Mouse (Mus musculus) macrophage (primary cell): ENCODE data around the gene Nt5c. TPM values are rescaled to one million over a fixed set of nuclear protein-coding genes. Genes with fewer than 3 reads are reported as not detected.

Experiments used
- H3K27ac ChIP-seq: fragments of 350-480 bp; formaldehyde crosslinking; 2 replicates; pipeline ENCODE4 v1.9.0; 2021
- H3K36me3 ChIP-seq: fragments of 350-480 bp; formaldehyde crosslinking; 2 replicates; pipeline ENCODE4 v1.9.0; 2021; ENCODE audit errors: inconsistent target
- H3K4me3 ChIP-seq: fragments of 350-480 bp; formaldehyde crosslinking; 2 replicates; pipeline ENCODE4 v1.9.0; 2021; ENCODE audit errors: inconsistent target
- H3K79me2 ChIP-seq: fragments of 350-480 bp; formaldehyde crosslinking; 2 replicates; pipeline ENCODE4 v1.9.0; 2021; ENCODE audit errors: inconsistent target
- WGBS: methylation state at CpG from one replicate; pipeline ENCODE4 v1.1.7; 2026; ENCODE audit warnings: inconsistent platforms; ENCODE audit not compliant: missing documents; 5-methylcytosine and 5-hydroxymethylcytosine counted together
- polyA plus RNA-seq: library from polyadenylated mRNA; stranded (reverse); fragments of 250-400 nt; gene quantifications from 3 replicates; pipeline ENCODE4 v1.2.4, GENCODE M21; 2018; ENCODE audit warnings: inconsistent platforms

Gene Nt5c
- polyA plus RNA-seq, 1 experiment from 2014 or later, result 54.5 TPM

DNA sequence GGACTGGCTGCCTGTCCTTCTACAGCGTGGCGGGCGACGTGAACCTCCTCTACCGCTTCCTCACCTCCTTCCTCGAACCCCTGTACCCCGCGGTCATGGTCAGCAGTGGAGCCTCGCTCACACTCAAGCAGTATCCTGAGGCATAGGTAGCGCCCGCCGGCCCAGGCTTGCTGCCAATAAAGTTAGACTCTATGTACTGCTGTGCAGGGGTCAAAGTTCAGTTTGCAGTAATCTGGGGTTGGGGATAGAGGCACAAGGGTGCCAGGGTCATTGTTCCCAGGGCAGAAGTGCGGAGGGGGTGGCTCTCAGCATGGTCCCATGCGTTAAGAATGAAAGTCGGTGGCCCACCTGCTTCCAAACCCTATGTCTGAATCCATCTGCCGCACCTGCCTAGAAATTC, 43.6 kb downstream of the Nt5c start:
- WGBS, result 93% methylated on average over 16 of the region's 16 CpGs
- H3K36me3 ChIP-seq, result no peaks in the 10 kb centered on the region
- H3K27ac ChIP-seq, result no peak overlapping the region
- H3K4me3 ChIP-seq, result no peak overlapping the region
- no peaks in the 10 kb centered on the region for H3K79me2 ChIP-seq

GRCm38 (mm10) chr11:115447321-115447885, 44.3 kb downstream of the Nt5c start:
- Histone ChIP-seq H3K27ac (no peak overlapping the region), H3K4me3 (no peak overlapping the region), H3K36me3 (no peaks in the 10 kb centered on the region), H3K79me2 (no peaks in the 10 kb centered on the region)
- 88% methylated on average over 11 of the region's 11 CpGs for WGBS

- Histone ChIP-seq H3K36me3 (no peaks in the 10 kb centered on the region), H3K79me2 (no peaks in the 10 kb centered on the region), H3K4me3 (no peak overlapping the region), H3K27ac (no peak overlapping the region)
- WGBS, result 88% methylated on average over 3 of the region's 3 CpGs
These were observed 44.8 kb downstream of the Nt5c start for GRCm38 (mm10) chr11:115446906-115447305.

DNA sequence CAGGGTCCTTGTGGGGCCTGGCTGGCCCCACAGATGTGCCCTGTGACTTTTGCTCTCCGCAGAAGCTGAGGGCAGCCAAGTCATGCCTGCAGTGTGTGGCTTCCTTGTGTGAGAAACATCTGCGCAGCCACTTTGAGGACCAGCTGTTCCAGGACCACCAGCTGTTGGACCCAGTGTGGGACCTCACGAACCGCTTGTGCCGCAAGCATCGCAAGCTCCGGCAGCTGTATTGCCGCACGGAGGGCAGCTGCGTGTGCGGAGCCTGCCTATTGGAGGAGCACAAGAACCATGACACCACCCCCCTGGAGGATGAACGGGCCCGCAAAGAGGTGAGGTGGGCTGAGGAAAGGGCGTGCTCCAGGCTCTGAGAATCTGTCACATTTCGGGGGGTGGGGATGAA, 50.2 kb downstream of the Nt5c start:
- H3K79me2 ChIP-seq, result no peaks in the 10 kb centered on the region
- WGBS, result 78% methylated on average over 14 of the region's 15 CpGs
- no peak overlapping the region for H3K27ac ChIP-seq
- H3K4me3 ChIP-seq, result no peak overlapping the region
- H3K36me3 ChIP-seq, result no peaks in the 10 kb centered on the region

Other genes starting within 250 kb of the Nt5c start
- not detected in 3 replicates for gene Grin2c, start 224.6 kb downstream of the Nt5c start, polyA plus RNA-seq
- 2.3 to 6.0 TPM (median 4.3 TPM) in 3 replicates for gene Fdxr, start 214.8 kb downstream of the Nt5c start, polyA plus RNA-seq
- 0.52 to 1.4 TPM (median 0.90 TPM) in 3 replicates for gene Fads6, start 194.2 kb downstream of the Nt5c start, polyA plus RNA-seq
- gene Otop2, start 184.7 kb downstream of the Nt5c start, polyA plus RNA-seq, result not detected in 3 replicates
- not detected in 3 replicates for gene Ush1g, start 169.8 kb downstream of the Nt5c start, polyA plus RNA-seq
- not detected in 3 replicates for gene Otop3, start 157.1 kb downstream of the Nt5c start, polyA plus RNA-seq
- gene Hid1, start 124.1 kb downstream of the Nt5c start, polyA plus RNA-seq, result not detected in 3 replicates
- gene Cdr2l, start 109.9 kb downstream of the Nt5c start, polyA plus RNA-seq, result 0.06 TPM in 1 of 3 replicates, not detected in the others
- gene Mrpl58, start 88.1 kb downstream of the Nt5c start, polyA plus RNA-seq, result 33.0 to 43.0 TPM (median 39.2 TPM) in 3 replicates
- 377 to 621 TPM (median 390 TPM) in 3 replicates for gene Atp5h, start 71.9 kb downstream of the Nt5c start, polyA plus RNA-seq
- 13.7 to 21.3 TPM (median 17.9 TPM) in 3 replicates for gene Kctd2, start 71.7 kb downstream of the Nt5c start, polyA plus RNA-seq
- gene Trim80, start 51.3 kb downstream of the Nt5c start, polyA plus RNA-seq, result not detected in 3 replicates
- gene Slc16a5, start 29.4 kb downstream of the Nt5c start, polyA plus RNA-seq, result not detected in 3 replicates
- 21.4 to 26.8 TPM (median 22.9 TPM) in 3 replicates for gene Armc7, start 16.2 kb downstream of the Nt5c start, polyA plus RNA-seq
- 68.8 to 166 TPM (median 152 TPM) in 3 replicates for gene Jpt1, start 22.5 kb upstream of the Nt5c start, polyA plus RNA-seq
- gene Sumo2, start 44.4 kb upstream of the Nt5c start, polyA plus RNA-seq, result 229 to 319 TPM (median 316 TPM) in 3 replicates
- gene Nup85, start 72.6 kb upstream of the Nt5c start, polyA plus RNA-seq, result 11.4 to 41.8 TPM (median 14.7 TPM) in 3 replicates
- 21.1 to 35.5 TPM (median 25.6 TPM) in 3 replicates for gene Mrps7, start 112.1 kb upstream of the Nt5c start, polyA plus RNA-seq
- gene Gga3, start 112.2 kb upstream of the Nt5c start, polyA plus RNA-seq, result 15.8 to 69.3 TPM (median 37.7 TPM) in 3 replicates
- 24.9 to 57.5 TPM (median 29.7 TPM) in 3 replicates for gene Mif4gd, start 121.1 kb upstream of the Nt5c start, polyA plus RNA-seq
- gene Slc25a19, start 136.4 kb upstream of the Nt5c start, polyA plus RNA-seq, result 14.9 to 26.4 TPM (median 17.0 TPM) in 3 replicates
- 265 to 522 TPM (median 418 TPM) in 3 replicates for gene Grb2, start 216.7 kb upstream of the Nt5c start, polyA plus RNA-seq